Mouse (Mus musculus) v-Abl transformed pro-B cells (cell line): ENCODE measurements at regions not wholly inside any gene's neighbourhood (a gene's known extent, or its start where the extent isn't known, plus 50 kb on each side); places are given as distances from the start of the nearest gene placed in this dataset.
"Not testable (repeated sequence)": the region's sequence is repeated elsewhere in the genome, so short reads cannot be mapped to it uniquely, and the experiment has no call there.

Source experiments
- in situ Hi-C, 2 experiments: fragments of 400-800 bp; cut with MboI; formaldehyde crosslinking; loops; one replicate each; pipeline ENCODE4 v1.15.1; 2025; ENCODE audit not compliant: unreplicated experiment in 2 of 2

- in situ Hi-C loops = loop anchor here (25.0 kb wide), 2 partner anchors 355 to 730 kb away; no protein-coding TSS in a partner anchor
These were observed 138.4 kb upstream of the Samt2 start for GRCm38 (mm10) chrX:154717526-154717925.

GRCm38 (mm10) chrX:154713641-154714255, 134.6 kb upstream of the Samt2 start:
- in situ Hi-C loops = loop anchor here (25.0 kb wide), 2 partner anchors 351 to 726 kb away; no protein-coding TSS in a partner anchor

GRCm38 (mm10) chrX:154712576-154712975, 133.4 kb upstream of the Samt2 start:
- in situ Hi-C loops = loop anchor here (25.0 kb wide), 2 partner anchors 350 to 725 kb away; no protein-coding TSS in a partner anchor

GRCm38 (mm10) chrX:154670529-154670928, 91.4 kb upstream of the Samt2 start:
- in situ Hi-C loops = not testable (repeated sequence)
